Mouse (Mus musculus): ENCODE measurements around the gene Acbd5. TPM values are rescaled to one million over a fixed set of nuclear protein-coding genes. Genes with fewer than 3 reads are reported as not detected.
"Not testable (repeated sequence)": the region's sequence is repeated elsewhere in the genome, so short reads cannot be mapped to it uniquely, and the experiment has no call there.

Acbd5 gene
- 100 to 1,000 TPM in 1 of 2 experiments, 10 to 100 TPM in 1; 61.1 to 112 TPM for total RNA-seq (2021)
- long read RNA-seq, experiment 1, full-length matches to known transcripts = 43 of 65 reads
- long read RNA-seq, experiment 1, partial matches to known transcripts = 11 of 65 reads
- long read RNA-seq, experiment 1, other reads (novel, unspliced or antisense) = 11 of 65 reads
- long read RNA-seq, experiment 2, partial matches to known transcripts = 0 of 10 reads
- long read RNA-seq, experiment 2, other reads (novel, unspliced or antisense) = 4 of 10 reads

- peak; percentile 97 for DNase-seq
Observed at GRCm38 (mm10) chr2:23067552-23068369, at the start of gene Acbd5. Gene Acbd5 (plus strand): TSS chr2:23068167.

DNA sequence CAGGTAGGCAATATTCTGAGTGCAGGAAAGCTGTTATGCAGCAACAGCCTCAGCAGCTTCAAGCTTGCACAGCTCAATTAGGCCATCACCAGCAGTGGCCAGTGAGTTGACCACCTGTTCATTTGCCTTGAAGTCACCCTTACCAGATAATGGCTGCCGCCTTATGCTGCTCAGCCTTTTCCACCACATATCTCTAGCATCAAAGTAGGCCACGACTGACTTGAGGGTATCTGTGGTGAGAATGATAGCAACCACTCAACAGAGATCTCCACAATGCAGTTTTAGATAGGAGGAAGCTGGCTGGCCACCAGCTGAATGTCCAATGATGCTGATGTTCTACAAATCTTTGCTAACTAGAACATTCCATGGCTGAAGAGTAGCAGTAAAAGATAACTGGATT is 48.8 kb upstream of the Acbd5 start:
- no peak for DNase-seq

- DNase-seq = no peak
Observed at GRCm38 (mm10) chr2:23021320-23021719, 46.6 kb upstream of the Acbd5 start.

- DNase-seq = peak; percentile 67 to 74
Observed at GRCm38 (mm10) chr2:23021721-23022120, 46.2 kb upstream of the Acbd5 start.

GRCm38 (mm10) chr2:23023023-23023422 is 44.9 kb upstream of the Acbd5 start:
- no peak for DNase-seq

DNA sequence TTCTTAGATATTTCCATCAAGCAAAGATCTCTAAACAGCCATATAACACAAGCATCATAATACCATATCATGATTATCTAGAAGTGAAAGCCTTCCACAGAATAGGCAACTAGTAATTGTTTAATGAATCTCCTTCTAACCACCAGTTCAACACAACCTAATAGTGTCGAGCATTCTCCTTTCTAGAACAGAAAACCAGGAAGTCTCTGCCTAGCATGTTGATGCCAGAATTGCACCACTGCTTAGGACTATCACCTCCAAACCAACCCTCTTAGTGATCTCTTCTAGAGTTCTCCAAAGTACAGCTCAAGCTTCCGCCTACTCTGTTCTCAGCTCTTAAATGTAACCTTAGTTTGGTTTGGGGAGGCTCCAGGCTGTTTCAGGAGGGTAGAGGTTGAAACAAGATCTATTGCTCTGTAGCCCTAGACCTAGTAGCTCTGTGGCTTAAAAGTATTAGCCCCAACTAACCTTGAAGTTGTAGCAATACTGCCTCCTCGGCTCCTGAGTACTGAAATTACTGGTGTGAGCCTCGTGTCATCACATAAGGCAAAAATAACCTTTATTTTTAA is 44.2 kb upstream of the Acbd5 start:
- no peak for DNase-seq

DNA sequence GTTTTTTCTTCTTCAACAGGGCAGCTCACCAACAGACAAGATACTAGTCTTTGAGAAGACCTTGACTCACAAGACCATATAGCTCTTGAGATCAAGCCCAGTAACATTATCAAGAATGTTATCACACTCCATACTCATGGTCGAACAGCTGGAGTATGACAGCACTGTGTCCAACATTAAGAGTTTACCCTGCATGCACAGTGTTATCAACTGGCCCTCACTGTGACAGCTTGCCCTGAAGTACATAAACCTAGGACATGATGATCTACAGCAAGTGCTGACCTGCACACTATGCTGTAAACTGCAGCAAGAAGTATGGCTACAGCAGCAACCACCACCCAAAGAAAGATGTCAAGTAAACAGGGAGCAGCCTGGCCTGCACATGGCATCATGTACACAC is 41.6 kb upstream of the Acbd5 start:
- no peak for DNase-seq

- DNase-seq = no peak
Observed at GRCm38 (mm10) chr2:23028826-23029225, 39.1 kb upstream of the Acbd5 start.

GRCm38 (mm10) chr2:23030631-23031030 is 37.3 kb upstream of the Acbd5 start:
- no peak for DNase-seq

DNA sequence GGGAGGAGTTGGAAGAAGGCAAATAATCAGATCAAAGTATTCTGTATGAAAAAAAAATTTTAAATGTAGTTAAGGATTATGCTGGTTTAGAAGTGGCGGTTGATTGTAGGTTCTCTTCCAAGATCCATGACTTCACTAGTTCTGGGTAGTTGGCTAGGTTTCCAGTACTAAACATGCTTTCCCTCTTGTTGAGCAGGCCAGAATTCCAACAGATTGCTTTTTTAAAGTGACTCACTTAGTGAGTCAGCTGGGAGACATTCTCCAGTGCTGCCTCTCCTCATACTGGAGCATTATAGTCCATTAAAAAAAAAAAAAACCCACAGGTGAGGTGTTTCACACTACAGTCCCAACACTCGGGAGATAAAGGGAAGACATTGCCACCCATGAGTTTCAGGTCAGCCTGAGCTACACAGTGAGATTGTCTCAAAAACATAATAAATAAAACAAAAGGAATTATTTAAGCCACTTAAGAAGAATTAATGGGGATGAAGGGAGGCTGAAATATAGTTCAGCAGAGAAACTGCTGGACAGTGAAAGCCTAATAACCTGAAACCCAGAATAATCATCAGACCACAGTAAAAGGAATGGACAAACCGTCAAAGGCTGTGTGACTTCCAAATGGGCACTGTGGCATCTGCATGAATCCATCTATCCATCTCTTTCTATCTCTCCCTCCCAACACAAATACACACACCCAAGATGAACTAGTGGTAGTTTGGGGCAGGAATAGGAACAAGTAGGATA is 33.1 kb upstream of the Acbd5 start:
- DNase-seq = peak in 1 of 2 experiments; percentile 30

DNA sequence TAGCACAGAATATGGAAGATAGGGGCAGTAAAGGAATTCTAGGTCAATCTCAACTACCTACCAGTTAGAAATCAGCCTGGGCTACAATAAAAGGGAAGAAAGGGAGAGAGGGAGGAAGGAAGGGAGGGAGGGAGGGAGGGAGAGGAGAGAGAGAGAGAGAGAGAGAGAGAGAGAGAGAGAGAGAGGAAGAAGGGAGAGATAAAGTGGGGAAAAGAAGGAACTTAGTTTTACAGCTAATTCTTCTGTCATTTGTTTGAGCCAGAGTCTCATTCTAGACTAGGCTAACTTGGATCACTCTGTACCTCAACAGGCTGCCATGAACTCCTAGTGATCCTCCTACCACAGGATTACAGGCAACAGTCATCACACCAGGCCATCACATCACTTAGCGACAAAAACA is 32.5 kb upstream of the Acbd5 start:
- DNase-seq = no peak

DNA sequence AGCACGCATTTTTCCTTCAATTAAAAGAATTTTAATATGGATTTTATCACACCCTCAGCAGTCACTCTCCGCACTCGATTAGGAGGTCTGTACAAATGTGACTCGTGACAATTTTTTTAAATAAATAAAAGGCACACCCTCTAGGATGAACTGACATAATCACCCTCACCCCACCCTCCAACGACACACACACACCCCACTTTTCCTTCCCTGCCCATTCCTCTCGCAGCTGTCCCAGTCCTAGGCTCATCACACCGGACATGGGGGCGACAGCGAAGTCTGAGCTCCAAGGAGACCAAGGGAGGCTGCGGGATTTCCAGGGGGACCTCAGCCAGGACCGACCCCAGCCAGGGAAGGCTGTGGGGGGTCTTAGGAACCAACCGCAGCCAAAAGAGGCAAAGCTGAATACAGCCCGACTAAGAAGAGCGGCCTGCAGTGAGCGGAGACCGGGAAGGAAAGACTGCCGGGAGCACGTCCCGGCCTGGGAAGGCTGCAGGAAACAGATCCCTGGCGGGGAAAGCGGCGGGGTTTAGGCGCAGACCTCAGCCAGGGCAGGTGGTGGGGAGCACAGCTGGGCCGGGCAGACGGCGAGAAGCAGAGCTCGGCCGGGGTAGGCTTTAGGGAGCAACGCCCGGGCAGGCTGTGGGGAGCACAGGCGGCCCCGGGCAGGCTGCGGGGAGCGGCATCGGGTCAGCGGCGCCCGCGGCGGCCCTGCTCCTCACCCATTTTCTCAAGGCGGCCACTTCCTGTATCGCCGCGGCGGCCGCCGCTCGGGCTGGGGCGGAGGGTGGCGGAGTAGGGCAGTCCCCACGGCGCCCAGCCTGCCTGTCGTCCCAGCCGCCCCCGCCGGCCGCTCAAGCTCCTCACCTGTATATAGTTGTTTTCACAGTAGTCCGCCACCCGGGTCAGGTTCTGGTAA is 28.6 kb upstream of the Acbd5 start:
- peak in 1 of 2 experiments; percentile 69 for DNase-seq

DNA sequence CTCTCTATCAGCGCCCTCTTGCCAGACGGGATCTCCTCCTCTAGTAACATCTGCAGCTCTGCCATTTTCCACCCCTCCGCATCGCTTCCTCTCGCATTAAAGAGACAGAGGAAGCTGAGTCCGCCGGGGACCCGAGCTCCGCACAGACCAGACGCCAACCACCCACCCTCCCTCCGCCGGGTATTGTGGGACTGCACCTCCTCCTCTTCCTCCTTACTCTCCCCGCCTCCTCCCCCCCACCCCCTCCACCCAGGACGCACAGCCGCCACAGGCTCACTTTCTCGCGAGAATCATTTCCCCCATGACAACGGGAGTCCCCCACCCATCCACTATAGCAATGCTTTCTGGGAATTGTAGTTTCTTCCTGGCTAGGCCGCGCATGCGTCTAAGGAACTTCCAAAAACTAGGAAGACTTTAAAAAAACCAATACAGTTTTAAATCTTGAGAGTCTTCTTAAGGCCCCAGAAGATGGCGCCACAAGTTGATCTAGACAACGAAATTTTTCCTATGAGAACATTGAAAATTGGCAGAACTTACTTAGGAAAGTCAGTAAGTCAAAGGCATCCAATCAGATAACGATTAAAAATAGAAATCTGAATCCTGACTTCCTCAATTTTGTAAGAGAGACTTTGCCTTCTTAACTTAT is 27.8 kb upstream of the Acbd5 start, which contains the start of gene Abi1:
Abi1 (minus strand) TSS at position 241 of the 646 bp plus-strand sequence.
- peak; percentile 92 to 95 for DNase-seq

- not testable (repeated sequence) for DNase-seq
Observed at GRCm38 (mm10) chr2:23040690-23041089, 27.3 kb upstream of the Acbd5 start.

DNA sequence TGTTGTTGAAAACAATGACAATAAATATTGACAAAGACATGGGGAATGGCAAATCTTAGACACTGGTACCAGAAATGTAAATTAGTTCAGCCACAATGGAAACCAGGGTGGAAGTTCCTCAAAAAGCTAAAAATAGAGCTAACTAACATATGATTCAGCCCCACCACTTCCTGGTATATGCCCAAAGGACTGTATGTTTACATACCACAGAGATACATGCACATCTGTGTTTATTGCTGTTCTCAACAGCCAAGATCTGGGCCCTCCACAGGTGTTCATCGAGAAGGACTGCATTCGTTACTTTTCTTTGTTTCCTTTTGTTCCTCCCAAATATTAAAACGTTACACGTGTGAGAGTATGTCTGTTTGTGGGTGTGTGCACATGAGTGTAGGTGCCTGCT is 26.5 kb upstream of the Acbd5 start:
- no peak for DNase-seq

GRCm38 (mm10) chr2:23042189-23042588 is 25.8 kb upstream of the Acbd5 start:
- no peak for DNase-seq

- DNase-seq = no peak
Observed at GRCm38 (mm10) chr2:23045703-23046102, 22.3 kb upstream of the Acbd5 start.

GRCm38 (mm10) chr2:23048006-23048405 is 20.0 kb upstream of the Acbd5 start:
- DNase-seq = no peak

DNA sequence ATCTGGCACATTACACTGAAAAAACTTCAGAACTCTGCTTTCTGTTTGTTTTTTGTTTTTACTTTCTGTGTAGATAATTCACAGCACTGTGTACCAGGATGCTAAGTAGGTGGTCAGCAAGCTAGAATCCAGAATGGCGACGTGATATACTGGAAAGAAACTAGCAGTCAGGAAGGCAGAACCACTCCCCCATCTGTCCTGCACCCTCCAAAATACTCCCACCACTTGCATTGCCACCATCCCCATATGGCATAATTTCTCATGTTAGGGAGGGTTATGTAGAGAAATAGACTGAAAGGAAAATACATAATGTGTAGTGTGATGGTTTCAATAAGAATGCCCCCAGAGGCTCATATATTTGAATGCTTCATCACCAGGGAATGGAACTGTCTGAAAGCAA is 16.1 kb upstream of the Acbd5 start:
- DNase-seq = no peak

DNA sequence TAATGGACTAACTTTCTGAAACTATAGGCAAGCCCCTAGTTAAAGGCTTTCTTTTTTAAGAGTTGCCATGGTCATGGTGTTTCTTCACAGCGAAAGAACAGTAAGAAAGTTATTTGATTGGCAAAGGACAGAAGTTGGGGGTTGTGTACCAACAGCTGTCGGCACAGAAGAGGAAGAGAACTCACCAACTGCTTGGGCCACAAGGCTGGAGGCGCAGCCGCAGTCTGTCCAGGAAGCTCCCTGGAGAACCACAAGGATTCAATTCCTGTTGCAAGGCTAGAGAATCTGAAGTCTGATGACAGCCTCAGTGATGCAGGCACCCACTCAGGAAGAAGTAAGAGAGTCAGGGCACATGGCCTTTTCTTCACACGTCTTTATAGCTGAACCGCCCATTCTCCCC is 15.4 kb upstream of the Acbd5 start:
- DNase-seq = peak; percentile 8 to 10

- no peak for DNase-seq
Observed at GRCm38 (mm10) chr2:23068370-23068737, 387 bp downstream of the Acbd5 start.

All from adrenal gland, postnatal 36 days (tissue).